Mouse (Mus musculus): ENCODE data around the gene Zfp143.

- TF ChIP-seq GATA1 (IDR thresholded peaks at IDR 0.05; ENCODE audit: low read length) (no peak), TAL1 (IDR thresholded peaks at IDR 0.05; ENCODE audit: low read length) (no peak)
These were observed 82.8 kb downstream of the Zfp143 start for GRCm38 (mm10) chr7:110143863-110144262.
